Mouse (Mus musculus): ENCODE data around the gene Gm20388.

DNA sequence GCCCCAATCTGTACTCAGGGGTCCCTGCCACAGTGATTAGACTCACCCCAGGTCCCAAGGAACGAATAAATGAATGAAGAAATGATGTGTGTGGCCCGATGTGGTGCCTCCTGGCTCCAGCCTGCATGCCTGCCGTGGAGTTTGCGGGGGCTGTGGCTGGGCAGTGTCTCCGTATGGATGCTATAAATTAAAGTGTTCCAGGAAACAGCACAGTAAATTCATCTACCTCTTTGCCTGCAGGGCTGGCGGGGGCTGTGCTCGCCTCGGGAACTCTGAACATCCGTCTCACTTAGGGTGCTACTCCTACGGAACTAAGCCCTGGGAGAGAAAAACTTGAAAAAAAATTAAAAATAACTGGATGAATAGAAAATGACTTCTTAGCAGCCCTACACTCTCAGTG lies 441.5 kb downstream of the Gm20388 start:
- TF ChIP-seq ZC3H11A (IDR thresholded peaks at IDR 0.05; ENCODE audit: borderline replicate concordance, low read depth, low read length): no peak
- no peak for TF ChIP-seq CHD2 (IDR thresholded peaks at IDR 0.05; ENCODE audit: low read depth, low read length)
